Mouse (Mus musculus): ENCODE measurements around the gene Adamts3. TPM values are rescaled to one million over a fixed set of nuclear protein-coding genes. Genes with fewer than 3 reads are reported as not detected.

Adamts3 gene
- polyA plus RNA-seq, 1 experiment: 0.37 TPM

DNA sequence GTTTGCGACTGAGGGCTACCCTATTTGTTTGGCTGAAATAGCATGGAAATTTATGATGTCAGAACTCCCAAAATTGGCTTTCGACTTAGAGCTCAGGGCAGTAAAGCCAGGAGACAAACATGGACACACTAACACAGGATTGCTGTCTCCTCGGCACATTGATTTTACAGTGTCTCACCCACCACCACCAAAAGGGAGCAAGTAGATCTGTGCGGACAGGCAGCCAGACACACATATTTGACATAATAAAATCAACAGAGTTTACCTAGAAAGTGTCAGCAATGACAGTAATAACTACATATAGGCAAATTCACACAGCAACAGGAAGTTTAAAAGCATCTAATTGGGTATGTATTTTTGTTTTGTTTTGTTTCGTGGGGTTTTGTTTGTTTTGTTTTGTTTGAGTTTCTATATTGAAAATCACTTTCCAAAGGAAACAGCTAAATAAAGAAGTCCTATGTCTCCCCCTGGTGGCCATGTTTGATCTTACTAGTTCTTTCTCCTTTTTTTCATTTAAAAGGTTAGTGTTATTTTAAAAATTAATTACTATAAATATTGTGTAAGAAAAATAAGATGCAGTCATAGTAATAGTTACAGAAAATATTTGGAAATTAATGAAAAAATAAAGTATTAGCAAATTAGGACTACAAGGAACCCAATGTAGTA, 203.1 kb downstream of the Adamts3 start:
- Histone ChIP-seq H3K27me3 (replicated peaks) (no peaks in the 10 kb centered on the region), H3K9me3 (no peaks in the 10 kb centered on the region), H3K4me3 (replicated peaks) (no peak overlapping the region), H3K4me1 (no peaks in the 10 kb centered on the region), H3K36me3 (replicated peaks; ENCODE audit: low read length) (peaks cover 14% of the 10 kb centered on the region)
- TF ChIP-seq FLI1 (IDR thresholded peaks at IDR 0.05; ENCODE audit: low read length) (no peak), GATA1 (IDR thresholded peaks at IDR 0.05; ENCODE audit: borderline replicate concordance, low read length) (no peak)

DNA sequence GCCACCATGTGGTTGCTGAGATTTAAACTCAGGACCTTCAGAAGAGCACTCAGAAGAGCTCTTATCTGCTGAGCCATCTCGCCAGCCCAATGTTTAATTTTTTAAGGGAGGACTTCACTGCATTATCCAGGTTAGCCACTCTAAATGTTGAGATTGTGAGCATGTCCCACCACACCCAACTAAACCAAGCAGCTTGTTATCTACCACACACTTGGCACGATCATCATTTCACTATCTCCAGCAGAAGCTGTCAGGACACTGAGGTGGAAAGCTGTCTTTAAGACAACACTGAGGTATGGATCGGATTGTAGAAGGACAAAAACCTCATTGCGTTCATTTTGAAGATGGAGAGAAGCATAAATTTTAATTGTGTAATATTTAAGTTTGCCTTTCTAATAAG, 205.0 kb downstream of the Adamts3 start:
- H3K4me3 ChIP-seq (replicated peaks): no peak overlapping the region

DNA sequence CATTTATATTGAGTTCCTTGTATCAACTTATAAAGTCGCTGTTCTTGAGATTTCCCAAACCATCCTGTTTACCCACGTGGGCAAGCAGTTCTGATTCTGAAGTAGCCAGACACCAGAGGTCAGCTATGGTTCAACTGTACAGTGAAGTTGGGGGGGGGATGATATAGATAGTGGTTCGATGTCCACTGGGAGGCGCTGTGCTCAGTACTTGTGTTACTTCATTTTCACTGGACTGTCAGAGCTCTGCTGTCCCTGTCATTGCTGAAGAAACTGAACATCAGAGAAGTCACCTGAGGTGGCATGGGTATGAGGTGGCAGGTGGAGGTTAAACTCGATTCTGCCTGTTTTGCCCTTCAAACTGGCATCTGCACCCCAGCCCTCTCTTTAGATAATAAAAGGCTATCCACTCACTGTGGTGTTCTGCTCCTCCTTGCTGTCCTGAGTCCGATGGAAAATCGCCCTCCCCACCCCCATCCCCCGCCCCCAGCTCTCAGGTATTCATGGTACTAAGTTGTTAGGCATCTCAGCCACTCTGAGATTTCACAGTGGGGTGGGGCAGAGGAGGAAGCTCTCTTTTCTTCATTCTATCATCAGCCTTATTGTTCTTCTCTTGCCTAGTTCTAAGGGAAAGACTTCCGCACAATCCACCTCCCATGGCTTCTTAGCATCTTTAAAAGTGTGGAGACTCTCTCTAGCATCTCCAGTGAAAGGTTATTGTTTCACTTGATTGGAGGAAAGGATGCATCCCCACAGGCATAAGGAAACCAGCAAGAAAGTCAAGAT, 208.9 kb downstream of the Adamts3 start:
- Histone ChIP-seq H3K9me3 (peaks cover 6% of the 10 kb centered on the region; the same call in 1 of the 2 replicates), H3K4me3 (replicated peaks) (no peak overlapping the region), H3K4me1 (no peaks in the 10 kb centered on the region), H3K36me3 (replicated peaks; ENCODE audit: low read length) (peaks cover 14% of the 10 kb centered on the region), H3K27me3 (replicated peaks) (no peaks in the 10 kb centered on the region)
- TF ChIP-seq GATA1 (IDR thresholded peaks at IDR 0.05; ENCODE audit: borderline replicate concordance, low read length) (no peak), FLI1 (IDR thresholded peaks at IDR 0.05; ENCODE audit: low read length) (no peak)

More for the DNA sequence above, 205.0 kb downstream of the Adamts3 start:
- H3K9me3 ChIP-seq: no peaks in the 10 kb centered on the region
- H3K4me1 ChIP-seq: no peaks in the 10 kb centered on the region
- H3K36me3 ChIP-seq (replicated peaks; ENCODE audit: low read length): peaks cover 14% of the 10 kb centered on the region
- TF ChIP-seq GATA1 (IDR thresholded peaks at IDR 0.05; ENCODE audit: borderline replicate concordance, low read length) (no peak), FLI1 (IDR thresholded peaks at IDR 0.05; ENCODE audit: low read length) (no peak)
- no peaks in the 10 kb centered on the region for H3K27me3 ChIP-seq (replicated peaks)

DNA sequence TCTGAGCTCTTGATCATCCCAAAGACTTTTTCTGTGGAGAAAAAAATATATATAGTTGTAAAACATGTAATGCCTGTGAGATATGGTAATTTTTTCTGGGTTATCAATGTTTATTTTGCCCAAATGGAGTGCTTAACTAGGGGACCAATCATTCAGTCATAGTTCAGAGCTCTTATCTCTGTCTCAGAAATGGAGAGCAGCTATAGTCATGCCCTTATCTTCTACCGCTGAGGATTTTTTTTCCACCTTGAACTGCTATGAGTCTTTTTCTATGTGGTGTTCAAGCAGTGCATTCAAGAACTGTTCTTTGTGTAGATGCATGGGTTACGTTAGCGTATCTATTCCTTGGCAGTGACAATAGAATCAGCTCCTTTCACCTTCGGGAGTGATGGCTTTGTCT, 210.2 kb downstream of the Adamts3 start:
- Histone ChIP-seq H3K4me3 (replicated peaks) (no peak overlapping the region), H3K4me1 (no peaks in the 10 kb centered on the region), H3K9me3 (peaks cover 6% of the 10 kb centered on the region; the same call in 1 of the 2 replicates), H3K36me3 (replicated peaks; ENCODE audit: low read length) (peaks cover 14% of the 10 kb centered on the region), H3K27me3 (replicated peaks) (no peaks in the 10 kb centered on the region)
- TF ChIP-seq FLI1 (IDR thresholded peaks at IDR 0.05; ENCODE audit: low read length) (no peak), GATA1 (IDR thresholded peaks at IDR 0.05; ENCODE audit: borderline replicate concordance, low read length) (no peak)

DNA sequence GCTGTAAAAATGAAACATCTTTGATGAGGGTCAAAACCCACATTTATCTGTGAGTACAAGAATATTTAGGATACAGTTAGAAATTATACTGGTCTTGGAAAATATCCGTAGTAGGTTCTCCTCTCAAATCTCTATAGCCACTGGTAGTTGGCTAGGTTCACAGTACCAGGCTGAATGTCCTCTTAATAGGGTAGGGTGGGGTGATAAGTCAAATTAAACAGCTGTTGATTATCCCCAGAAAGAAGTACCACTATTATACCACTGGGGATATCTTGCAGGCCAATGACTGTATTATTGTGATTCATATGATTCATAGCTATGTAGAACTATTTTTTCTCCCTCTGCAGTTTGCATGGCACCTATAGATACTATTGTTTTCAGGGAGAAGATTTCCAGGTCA, 228.8 kb downstream of the Adamts3 start:
- Histone ChIP-seq H3K27me3 (replicated peaks) (no peaks in the 10 kb centered on the region), H3K4me1 (no peaks in the 10 kb centered on the region), H3K9me3 (no peaks in the 10 kb centered on the region), H3K36me3 (replicated peaks; ENCODE audit: low read length) (no peaks in the 10 kb centered on the region), H3K4me3 (replicated peaks) (no peak overlapping the region)
- TF ChIP-seq GATA1 (IDR thresholded peaks at IDR 0.05; ENCODE audit: borderline replicate concordance, low read length): no peak
- no peak for TF ChIP-seq FLI1 (IDR thresholded peaks at IDR 0.05; ENCODE audit: low read length)

DNA sequence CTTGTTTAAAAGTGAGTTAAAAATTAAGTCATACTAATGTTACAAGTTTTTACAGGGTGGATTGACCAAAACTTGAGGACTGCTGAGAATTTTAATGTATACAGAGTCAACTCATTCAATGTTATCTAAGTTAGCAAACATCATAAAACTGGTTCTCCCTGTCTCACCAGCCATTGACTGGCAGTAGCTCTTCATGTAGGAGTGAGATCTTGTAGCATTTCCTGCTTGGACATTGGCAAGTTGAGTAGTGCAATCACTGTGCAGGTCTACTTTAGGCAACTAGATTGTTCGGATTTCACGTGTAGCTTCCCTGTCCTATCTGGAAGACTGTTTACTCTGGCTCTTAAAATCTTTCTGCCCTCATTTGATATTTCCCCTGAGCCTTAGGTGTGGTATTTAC, 229.3 kb downstream of the Adamts3 start:
- Histone ChIP-seq H3K4me1 (no peaks in the 10 kb centered on the region), H3K4me3 (replicated peaks) (no peak overlapping the region), H3K36me3 (replicated peaks; ENCODE audit: low read length) (no peaks in the 10 kb centered on the region), H3K27me3 (replicated peaks) (no peaks in the 10 kb centered on the region), H3K9me3 (no peaks in the 10 kb centered on the region)
- TF ChIP-seq GATA1 (IDR thresholded peaks at IDR 0.05; ENCODE audit: borderline replicate concordance, low read length) (no peak), FLI1 (IDR thresholded peaks at IDR 0.05; ENCODE audit: low read length) (no peak)

DNA sequence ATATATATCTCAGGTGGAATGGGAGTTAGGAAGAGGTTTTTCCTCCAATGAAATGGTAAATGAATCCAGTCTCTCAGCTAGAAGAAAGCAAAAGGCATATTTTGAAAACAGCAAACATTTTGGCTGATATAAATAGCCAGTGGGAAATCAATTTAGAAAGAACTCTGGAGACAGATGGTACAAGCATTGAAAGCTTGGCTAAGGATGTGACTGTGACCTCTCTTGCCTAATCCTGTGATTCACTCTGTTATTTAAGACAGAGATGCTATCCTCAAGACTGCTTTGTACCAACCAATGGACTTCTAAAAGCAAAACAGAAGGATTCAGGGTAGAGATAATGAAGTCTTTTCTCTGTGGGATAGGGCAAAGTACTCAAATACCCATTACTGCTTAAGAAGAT, 236.2 kb downstream of the Adamts3 start:
- Histone ChIP-seq H3K27me3 (replicated peaks) (no peaks in the 10 kb centered on the region), H3K9me3 (no peaks in the 10 kb centered on the region)
- TF ChIP-seq FLI1 (IDR thresholded peaks at IDR 0.05; ENCODE audit: low read length) (no peak), GATA1 (IDR thresholded peaks at IDR 0.05; ENCODE audit: borderline replicate concordance, low read length) (no peak)

DNA sequence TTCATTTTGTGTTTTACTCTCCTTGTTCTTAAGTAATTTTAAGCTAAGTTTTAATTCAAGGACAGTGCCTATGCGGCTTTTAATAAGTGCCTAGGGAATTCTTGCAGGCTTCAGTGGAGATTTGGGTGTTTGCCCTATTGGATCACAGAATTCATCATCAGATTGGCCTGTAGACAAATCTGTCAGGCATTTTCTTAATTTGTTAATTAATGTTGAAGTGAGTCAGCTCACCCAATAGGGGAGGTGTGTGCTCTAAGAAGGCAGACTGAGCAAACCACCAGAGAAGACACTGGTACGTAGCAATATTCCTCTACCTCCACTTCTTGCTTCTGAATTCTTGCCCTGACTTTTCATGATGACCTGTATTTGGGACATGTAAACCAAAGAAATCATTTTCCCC, 247.7 kb downstream of the Adamts3 start:
- peaks cover 8% of the 10 kb centered on the region; the same call in 1 of the 2 replicates for H3K9me3 ChIP-seq

More for the DNA sequence above, 236.2 kb downstream of the Adamts3 start:
- Histone ChIP-seq H3K4me3 (replicated peaks) (no peak overlapping the region), H3K36me3 (replicated peaks; ENCODE audit: low read length) (no peaks in the 10 kb centered on the region), H3K4me1 (no peaks in the 10 kb centered on the region)

DNA sequence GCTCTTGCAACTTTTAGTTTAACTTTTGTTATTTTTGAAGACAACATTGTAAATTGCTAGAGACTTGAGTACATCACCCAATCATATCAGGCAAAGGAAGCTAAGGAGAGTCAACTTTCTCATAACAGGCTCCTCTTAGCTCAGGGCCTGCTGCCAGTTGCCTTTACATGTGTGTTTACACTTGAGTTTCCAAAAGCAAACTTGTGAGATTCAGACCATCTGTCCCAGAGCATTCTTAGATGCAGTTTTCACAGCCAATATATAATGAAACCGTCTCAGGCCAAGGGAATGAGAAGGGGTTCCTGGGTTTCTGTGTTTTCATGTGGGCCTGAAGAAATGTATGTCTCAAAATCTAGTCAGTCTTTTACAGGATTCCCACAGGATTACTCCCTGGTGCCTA, 251.5 kb downstream of the Adamts3 start:
- no peaks in the 10 kb centered on the region for H3K36me3 ChIP-seq (replicated peaks; ENCODE audit: low read length)
- H3K4me1 ChIP-seq: no peaks in the 10 kb centered on the region
- no peaks in the 10 kb centered on the region for H3K27me3 ChIP-seq (replicated peaks)
- TF ChIP-seq GATA1 (IDR thresholded peaks at IDR 0.05; ENCODE audit: borderline replicate concordance, low read length): no peak
- no peak for TF ChIP-seq FLI1 (IDR thresholded peaks at IDR 0.05; ENCODE audit: low read length)
- peaks cover 8% of the 10 kb centered on the region; the same call in 1 of the 2 replicates for H3K9me3 ChIP-seq
- no peak overlapping the region for H3K4me3 ChIP-seq (replicated peaks)

More for the DNA sequence above, 247.7 kb downstream of the Adamts3 start:
- H3K4me1 ChIP-seq: no peaks in the 10 kb centered on the region
- no peaks in the 10 kb centered on the region for H3K36me3 ChIP-seq (replicated peaks; ENCODE audit: low read length)
- no peak for TF ChIP-seq FLI1 (IDR thresholded peaks at IDR 0.05; ENCODE audit: low read length)
- TF ChIP-seq GATA1 (IDR thresholded peaks at IDR 0.05; ENCODE audit: borderline replicate concordance, low read length): no peak
- no peaks in the 10 kb centered on the region for H3K27me3 ChIP-seq (replicated peaks)
- H3K4me3 ChIP-seq (replicated peaks): no peak overlapping the region
